Comparison of ENCODE assay signal across 21 mouse cellular contexts in the genomic region with DNA sequence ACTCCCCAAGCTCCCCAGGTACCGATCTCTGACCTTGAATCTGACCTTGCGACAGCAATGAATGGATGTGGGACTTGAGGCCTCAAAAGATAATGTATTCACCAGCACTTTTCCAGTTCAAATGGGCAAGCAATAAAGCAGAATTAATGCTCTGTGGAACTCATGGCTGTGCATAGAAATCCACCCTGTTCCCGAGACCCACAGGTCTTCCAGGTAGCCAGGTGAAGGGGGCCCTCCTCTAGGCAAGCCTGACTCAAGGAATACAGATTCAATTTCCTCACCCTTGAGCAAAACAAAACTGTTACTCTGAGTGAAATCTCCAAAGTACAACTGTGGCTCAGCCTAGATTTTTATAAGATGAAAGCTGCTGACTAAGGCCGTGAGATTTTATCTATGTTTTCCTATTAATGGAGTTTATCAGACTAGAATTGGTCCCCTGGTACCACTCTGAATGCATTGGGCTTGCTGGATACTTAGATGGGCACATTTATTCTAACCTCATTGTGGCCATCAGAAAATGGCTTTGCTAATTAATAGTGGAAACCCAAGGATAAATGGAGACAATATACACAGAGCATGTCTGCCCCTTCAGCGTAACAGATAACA.
DNase-seq lines count a peak whose midpoint lies in the region; ATAC-seq lines count a peak whose summit lies in the region.
"Had no signal": no experiment of that assay in that cellular context is flagged by ENCODE, and none has a peak within 500 bp of the region (broad histone marks: within the 10 kb centered on the region; RNA-seq: fewer than 3 reads in every experiment).

No protein-coding gene starts in this region.

- 65% methylated on average over 5 of the region's 5 CpGs for WGBS in hindbrain, embryonic 16.5 days
- WGBS in hindbrain, embryonic 10.5 days, result 77% methylated on average over 5 of the region's 5 CpGs
- 63% methylated on average over 5 of the region's 5 CpGs for WGBS in kidney, embryonic 16.5 days
- 60% methylated on average over 5 of the region's 5 CpGs for WGBS in neural tube, embryonic 13.5 days

- ATAC-seq in hindbrain, embryonic 16.5 days, result 0 out of 2 replicates have a peak, but pooled peaks have one; percentile 20
- ATAC-seq in kidney, embryonic 16.5 days (ENCODE audit: low FRiP score, low TSS enrichment), result 0 out of 2 replicates have a peak, but pooled peaks have one; percentile 9
- peak; percentile 53 for ATAC-seq in neural tube, embryonic 13.5 days (ENCODE audit: low read depth)
- ATAC-seq: intestine, embryonic 16.5 days had no signal

- no peaks in the 10 kb centered on the region for H3K36me3 ChIP-seq in hindbrain, embryonic 16.5 days (ENCODE audit: control insufficient read depth, insufficient read depth, low read length)
- H3K36me3 ChIP-seq in hindbrain, embryonic 10.5 days, result no peaks in the 10 kb centered on the region
- H3K36me3 ChIP-seq in kidney, embryonic 16.5 days (ENCODE audit: insufficient read depth, low read length), result no peaks in the 10 kb centered on the region
- no peaks in the 10 kb centered on the region for H3K36me3 ChIP-seq in neural tube, embryonic 13.5 days
- H3K36me3 ChIP-seq: forebrain, embryonic 10.5 days; heart, embryonic 13.5 days; hindbrain, embryonic 15.5 days; limb, embryonic 10.5 days; midbrain, embryonic 10.5 days had no signal

- no peaks in the 10 kb centered on the region for H3K4me1 ChIP-seq in hindbrain, embryonic 16.5 days (ENCODE audit: control insufficient read depth, insufficient read depth, low read depth, low read length)
- H3K4me1 ChIP-seq in hindbrain, embryonic 10.5 days (replicated peaks), result no peaks in the 10 kb centered on the region
- no peaks in the 10 kb centered on the region for H3K4me1 ChIP-seq in kidney, embryonic 16.5 days (ENCODE audit: insufficient read depth, low read length)
- H3K4me1 ChIP-seq in neural tube, embryonic 13.5 days (replicated peaks), result peaks cover 14% of the 10 kb centered on the region
- H3K4me1 ChIP-seq: forebrain, embryonic 10.5 days; heart, embryonic 13.5 days; hindbrain, embryonic 15.5 days; limb, embryonic 10.5 days; midbrain, embryonic 10.5 days had no signal

- H3K9ac ChIP-seq in hindbrain, embryonic 16.5 days (ENCODE audit: low read depth, low read length), result no peak overlapping the region
- H3K9ac ChIP-seq in kidney, embryonic 16.5 days (replicated peaks; ENCODE audit: low read length), result no peak overlapping the region
- H3K9ac ChIP-seq in neural tube, embryonic 13.5 days, result no peak overlapping the region
- H3K9ac ChIP-seq: heart, embryonic 13.5 days; hindbrain, embryonic 15.5 days had no signal

- H3K27ac ChIP-seq in hindbrain, embryonic 16.5 days (ENCODE audit: low read depth, low read length), result no peak overlapping the region
- H3K27ac ChIP-seq in hindbrain, embryonic 10.5 days, result no peak overlapping the region
- no peak overlapping the region for H3K27ac ChIP-seq in kidney, embryonic 16.5 days (ENCODE audit: low read length)
- 0 out of 2 replicates have a peak overlapping the region, but pooled peaks have one; percentile 9 for H3K27ac ChIP-seq in neural tube, embryonic 13.5 days (replicated peaks)
- H3K27ac ChIP-seq: forebrain, embryonic 10.5 days; heart, adult 2 months; heart, embryonic 13.5 days; hindbrain, embryonic 15.5 days; limb, embryonic 10.5 days; midbrain, embryonic 10.5 days; stomach, postnatal 0 days had no signal

- H3K9me3 ChIP-seq in hindbrain, embryonic 16.5 days (ENCODE audit: control insufficient read depth, low read length), result no peaks in the 10 kb centered on the region
- no peaks in the 10 kb centered on the region for H3K9me3 ChIP-seq in hindbrain, embryonic 10.5 days
- no peaks in the 10 kb centered on the region for H3K9me3 ChIP-seq in kidney, embryonic 16.5 days (ENCODE audit: low read length)
- no peaks in the 10 kb centered on the region for H3K9me3 ChIP-seq in neural tube, embryonic 13.5 days
- H3K9me3 ChIP-seq: forebrain, embryonic 10.5 days; heart, embryonic 13.5 days; hindbrain, embryonic 15.5 days; limb, embryonic 10.5 days; midbrain, embryonic 10.5 days had no signal

- H3K4me3 ChIP-seq in hindbrain, embryonic 16.5 days (ENCODE audit: low read length), result no peak overlapping the region
- H3K4me3 ChIP-seq in hindbrain, embryonic 10.5 days, result no peak overlapping the region
- no peak overlapping the region for H3K4me3 ChIP-seq in kidney, embryonic 16.5 days (ENCODE audit: low read length)
- H3K4me3 ChIP-seq in neural tube, embryonic 13.5 days, result no peak overlapping the region
- H3K4me3 ChIP-seq: forebrain, embryonic 10.5 days; heart, adult 2 months; heart, embryonic 13.5 days; hindbrain, embryonic 15.5 days; limb, embryonic 10.5 days; midbrain, embryonic 10.5 days had no signal

- H3K27me3 ChIP-seq in hindbrain, embryonic 16.5 days (replicated peaks; ENCODE audit: control insufficient read depth, insufficient read depth, low read length), result no peaks in the 10 kb centered on the region
- H3K27me3 ChIP-seq in hindbrain, embryonic 10.5 days (ENCODE audit: insufficient read depth, poor library complexity, severe bottlenecking), result no peaks in the 10 kb centered on the region
- H3K27me3 ChIP-seq in kidney, embryonic 16.5 days (ENCODE audit: insufficient read depth, low read length), result no peaks in the 10 kb centered on the region
- no peaks in the 10 kb centered on the region for H3K27me3 ChIP-seq in neural tube, embryonic 13.5 days
- H3K27me3 ChIP-seq: heart, embryonic 13.5 days; hindbrain, embryonic 15.5 days had no signal

- no peak for DNase-seq in hindbrain, embryonic 10.5 days (ENCODE audit: low spot score)
- peak; percentile 12 for DNase-seq in R1 (ENCODE audit: low read depth, low spot score)
- DNase-seq in layer of hippocampus, adult 18-20 months (ENCODE audit: low spot score in 2 of 2), result no peak
- no peak for DNase-seq in liver
- DNase-seq: adrenal gland, adult 2 months; cerebellum, adult 11 months; cerebellum, adult 9-11 months; gastrocnemius, postnatal 36 days; heart, adult 2 months; heart, postnatal 14 days; thymus, adult 2 months had no signal

- H3K4me2 ChIP-seq in hindbrain, embryonic 16.5 days (ENCODE audit: low read length), result no peak overlapping the region
- no peak overlapping the region for H3K4me2 ChIP-seq in kidney, embryonic 16.5 days (replicated peaks; ENCODE audit: low read depth, low read length)
- no peak overlapping the region for H3K4me2 ChIP-seq in neural tube, embryonic 13.5 days
- H3K4me2 ChIP-seq: heart, embryonic 13.5 days; hindbrain, embryonic 15.5 days had no signal
